Mouse (Mus musculus): Measurements from ENCODE around the gene Krt81.

Krt81 gene

GRCm38 (mm10) chr15:101463651-101464050 lies at the start of gene Krt81:
Gene Krt81 (minus strand): TSS chr15:101463751.
- DNase-seq (ENCODE audit: low spot score): no peak

DNA sequence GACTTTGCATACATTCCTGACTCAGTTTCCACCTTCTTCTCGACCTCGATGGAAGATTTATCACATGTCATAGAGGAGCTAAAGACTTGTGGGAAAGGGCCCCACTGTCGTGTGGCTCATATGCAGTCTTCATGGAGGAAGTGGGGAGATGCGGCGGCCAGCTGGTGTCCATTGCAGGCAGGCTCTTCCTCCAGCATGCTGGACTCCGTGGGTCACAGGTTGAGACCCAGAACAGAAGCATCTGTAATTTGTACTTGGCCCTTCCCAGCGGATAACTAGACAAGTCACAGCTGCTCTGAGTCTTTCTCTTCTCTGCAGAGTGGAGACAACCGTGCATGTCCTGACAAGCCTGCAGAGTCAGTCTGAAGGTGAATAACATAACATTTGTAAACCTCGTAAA lies 44.7 kb upstream of the Krt81 start:
- DNase-seq (ENCODE audit: low spot score): peak; percentile 9

- no peak for DNase-seq (ENCODE audit: low spot score)
Observed at GRCm38 (mm10) chr15:101506896-101507758, 43.6 kb upstream of the Krt81 start.

GRCm38 (mm10) chr15:101497181-101497580 lies 33.6 kb upstream of the Krt81 start:
- DNase-seq (ENCODE audit: low spot score): peak; percentile 49

DNA sequence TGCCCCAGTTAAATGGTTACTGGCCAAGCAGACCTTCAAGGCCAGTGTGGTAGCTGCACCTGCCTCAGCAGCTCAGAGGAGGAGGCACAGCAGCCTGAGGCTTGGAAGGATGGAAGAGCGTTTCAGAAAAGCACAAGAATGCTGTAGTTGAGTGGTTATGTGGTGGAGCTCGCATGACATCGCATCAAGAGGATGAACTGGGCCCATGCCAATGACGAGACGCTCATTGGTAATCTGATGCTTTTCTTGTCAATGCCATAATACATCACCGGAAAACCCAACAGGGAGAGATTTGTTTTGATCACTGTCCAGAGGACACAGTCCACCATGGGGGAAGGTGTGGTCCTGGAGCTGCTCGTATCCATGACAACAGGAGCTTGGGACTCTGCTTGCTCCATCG lies 31.7 kb upstream of the Krt81 start:
- DNase-seq (ENCODE audit: low spot score): no peak

- DNase-seq (ENCODE audit: low spot score): no peak
Observed at GRCm38 (mm10) chr15:101494203-101494602, 30.7 kb upstream of the Krt81 start.

DNA sequence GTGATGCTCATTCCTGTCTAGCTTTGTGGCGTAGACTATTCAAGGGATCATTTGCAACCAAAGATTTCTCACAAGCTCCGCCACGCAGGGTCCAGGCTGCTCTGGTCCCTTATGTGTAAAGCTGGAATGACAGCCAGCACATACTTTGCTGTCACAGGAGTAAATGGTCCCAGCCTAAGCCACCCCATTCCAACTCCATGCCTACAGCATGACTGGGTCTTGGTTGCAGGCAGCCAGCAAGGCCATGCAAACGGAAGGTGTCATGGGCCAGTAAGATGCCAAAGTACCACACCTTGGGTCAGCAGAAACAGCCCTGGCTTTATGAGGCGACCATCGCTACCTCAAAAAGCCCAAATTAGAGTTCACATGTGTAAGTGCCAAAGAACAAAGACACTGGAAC lies 30.2 kb upstream of the Krt81 start:
- no peak for DNase-seq (ENCODE audit: low spot score)

- no peak for DNase-seq (ENCODE audit: low spot score)
Observed at GRCm38 (mm10) chr15:101492718-101493117, 29.2 kb upstream of the Krt81 start.

GRCm38 (mm10) chr15:101491431-101491830 lies 27.9 kb upstream of the Krt81 start, which contains the start of gene Krt83:
Gene Krt83 (minus strand): TSS chr15:101491512.
- DNase-seq (ENCODE audit: low spot score): no peak

- DNase-seq (ENCODE audit: low spot score): no peak
Observed at GRCm38 (mm10) chr15:101485911-101486635, 22.5 kb upstream of the Krt81 start.

- no peak for DNase-seq (ENCODE audit: low spot score)
Observed at GRCm38 (mm10) chr15:101484939-101485338, 21.4 kb upstream of the Krt81 start.

DNA sequence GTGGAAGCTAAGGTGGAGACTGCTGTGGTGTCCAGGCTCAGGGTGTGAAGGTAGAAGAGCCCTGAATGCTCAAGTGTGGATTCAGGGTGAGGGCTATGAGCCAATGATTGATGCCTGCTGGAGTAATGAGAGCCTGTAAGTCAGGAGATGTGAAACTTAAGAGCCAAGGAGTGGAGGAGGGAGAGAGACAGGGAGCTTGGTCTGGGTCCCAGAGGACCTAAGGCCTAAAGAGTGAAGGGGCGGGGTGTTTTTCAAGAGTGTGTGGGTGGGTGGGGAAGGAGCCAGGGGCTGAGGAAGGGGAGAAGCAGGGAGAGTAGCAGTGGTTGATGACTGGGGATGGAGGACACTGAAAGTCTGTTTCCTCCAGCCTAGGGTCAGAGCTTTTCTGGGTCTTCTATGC lies 20.1 kb upstream of the Krt81 start:
- DNase-seq (ENCODE audit: low spot score): no peak

DNA sequence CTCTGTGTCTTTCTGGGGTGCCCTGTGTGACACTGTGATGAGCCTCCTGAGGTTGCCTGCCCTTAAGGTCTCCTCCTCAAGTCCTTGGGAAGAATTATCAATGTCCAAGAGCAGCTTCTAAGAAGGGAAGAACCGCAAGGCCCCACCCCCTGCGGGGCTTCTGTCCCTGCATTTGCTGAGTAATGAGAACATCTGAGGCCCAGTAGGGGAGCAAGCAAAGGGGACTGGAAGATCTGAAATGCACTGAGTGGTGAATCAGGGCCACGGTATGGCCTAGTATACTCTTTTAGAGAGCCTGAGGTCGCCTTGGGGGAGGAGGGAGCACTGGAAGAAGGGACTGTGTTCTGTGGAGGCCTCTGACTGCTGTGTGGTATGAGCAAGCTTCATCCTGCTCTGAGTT lies 18.5 kb upstream of the Krt81 start:
- no peak for DNase-seq (ENCODE audit: low spot score)

- DNase-seq (ENCODE audit: low spot score): no peak
Observed at GRCm38 (mm10) chr15:101479666-101480060, 16.1 kb upstream of the Krt81 start.

DNA sequence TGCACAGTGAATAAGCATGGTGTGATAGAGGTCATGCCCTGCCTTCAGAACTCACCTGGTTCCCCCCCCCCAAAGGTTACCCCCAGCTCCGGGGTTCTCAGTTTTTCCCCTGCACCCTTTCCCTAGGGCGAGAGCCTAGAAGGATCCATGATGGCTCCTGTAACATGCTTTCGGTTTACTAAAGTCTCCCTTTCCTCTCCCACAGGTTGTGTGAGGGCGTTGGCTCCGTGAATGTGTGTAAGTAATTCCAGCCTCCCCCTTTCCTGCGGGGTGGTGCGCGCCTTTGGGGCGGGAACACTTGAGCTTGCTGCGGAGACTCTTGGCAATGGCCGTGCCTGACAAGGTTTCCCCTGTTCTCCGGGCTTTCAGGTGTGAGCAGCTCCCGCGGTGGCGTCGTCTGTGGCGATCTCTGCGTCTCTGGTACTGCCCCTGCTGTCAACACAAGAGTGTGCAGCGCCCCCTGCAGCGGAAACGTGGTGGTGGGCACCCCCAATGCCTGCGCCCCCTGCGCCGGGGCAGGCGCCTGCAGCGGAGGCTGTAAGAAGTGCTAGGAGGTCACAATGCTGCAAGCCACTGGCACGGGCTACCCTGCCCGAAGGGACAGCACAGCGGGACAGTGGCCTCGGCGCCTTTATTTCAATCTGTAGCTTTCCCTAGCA lies 15.6 kb upstream of the Krt81 start:
- DNase-seq (ENCODE audit: low spot score): peak; percentile 56

DNA sequence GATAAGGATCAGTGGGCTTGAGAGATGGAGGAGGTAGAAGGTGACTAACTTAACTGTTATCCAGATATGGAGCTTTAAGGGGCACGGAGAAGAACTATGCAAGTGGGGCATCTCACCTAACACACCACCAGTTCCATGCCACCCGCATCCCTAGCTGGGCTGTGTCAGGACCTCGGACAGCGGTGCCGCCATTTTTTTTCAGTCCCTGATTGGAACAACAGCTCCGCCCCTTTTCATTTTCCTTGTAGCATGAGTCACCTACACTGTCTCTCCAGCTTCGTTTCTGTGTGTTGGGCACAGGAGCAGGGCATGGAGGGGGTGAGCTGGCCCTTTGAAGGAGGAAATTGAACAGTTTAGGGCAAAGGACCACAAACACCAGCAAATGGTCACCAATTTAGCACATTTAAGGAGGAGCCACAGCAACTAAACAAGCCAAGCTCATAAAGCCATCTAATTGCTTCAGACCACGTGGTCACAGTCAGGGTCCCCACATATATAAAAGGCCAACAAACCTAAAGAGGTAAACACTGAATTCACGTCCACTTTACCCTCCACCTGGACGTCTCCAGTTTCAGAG lies 9.5 kb upstream of the Krt81 start, which contains the start of gene Krt86:
Krt86 (plus strand) TSS at position 527 of the 577 bp plus-strand sequence.
- peak; percentile 59 for DNase-seq (ENCODE audit: low spot score)

DNA sequence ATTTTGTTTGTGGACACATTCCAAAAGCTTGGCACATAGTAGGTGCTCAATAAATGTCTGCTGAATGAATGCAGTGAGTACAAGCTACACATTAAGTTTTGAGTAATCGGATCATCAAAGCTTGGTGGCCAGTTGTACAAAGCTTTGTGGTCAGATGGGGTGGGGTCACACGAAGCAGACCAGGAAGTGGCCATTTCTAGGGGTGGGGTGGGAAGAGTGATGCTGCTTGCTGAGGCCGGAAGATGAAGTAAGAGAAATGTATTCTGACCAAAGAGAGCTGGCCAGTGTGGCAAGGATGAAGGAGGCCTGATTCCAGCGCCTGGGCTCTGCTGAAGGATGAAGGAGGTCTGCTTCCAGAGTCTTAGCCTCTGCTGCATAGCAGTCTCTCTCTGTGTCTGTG lies 5.5 kb upstream of the Krt81 start:
- DNase-seq (ENCODE audit: low spot score): no peak

GRCm38 (mm10) chr15:101459283-101459682 lies 4.3 kb downstream of the Krt81 start:
- no peak for DNase-seq (ENCODE audit: low spot score)

GRCm38 (mm10) chr15:101458361-101458930 lies 5.1 kb downstream of the Krt81 start:
- DNase-seq (ENCODE audit: low spot score): no peak

DNA sequence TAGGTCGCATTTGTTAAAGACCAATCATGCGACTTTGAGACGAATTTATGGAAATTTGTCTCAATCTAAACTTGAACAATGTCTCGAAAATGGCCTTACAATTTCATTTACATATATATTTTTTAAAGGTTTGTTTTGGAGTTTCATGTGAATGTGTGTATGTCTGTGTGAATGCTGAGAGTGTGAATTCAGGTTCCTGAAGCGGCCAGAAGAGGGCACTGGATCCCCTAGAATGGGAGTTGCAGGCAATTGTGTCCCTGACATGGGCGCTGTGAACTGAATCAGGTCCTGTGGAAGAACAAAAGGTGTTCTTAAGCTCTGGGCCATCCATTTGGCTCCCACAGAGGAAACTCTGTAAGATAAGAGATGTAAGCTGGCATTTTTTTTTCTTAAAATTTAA lies 7.7 kb downstream of the Krt81 start:
- no peak for DNase-seq (ENCODE audit: low spot score)

- DNase-seq (ENCODE audit: low spot score): no peak
Observed at GRCm38 (mm10) chr15:101455292-101455691, 8.3 kb downstream of the Krt81 start.

DNA sequence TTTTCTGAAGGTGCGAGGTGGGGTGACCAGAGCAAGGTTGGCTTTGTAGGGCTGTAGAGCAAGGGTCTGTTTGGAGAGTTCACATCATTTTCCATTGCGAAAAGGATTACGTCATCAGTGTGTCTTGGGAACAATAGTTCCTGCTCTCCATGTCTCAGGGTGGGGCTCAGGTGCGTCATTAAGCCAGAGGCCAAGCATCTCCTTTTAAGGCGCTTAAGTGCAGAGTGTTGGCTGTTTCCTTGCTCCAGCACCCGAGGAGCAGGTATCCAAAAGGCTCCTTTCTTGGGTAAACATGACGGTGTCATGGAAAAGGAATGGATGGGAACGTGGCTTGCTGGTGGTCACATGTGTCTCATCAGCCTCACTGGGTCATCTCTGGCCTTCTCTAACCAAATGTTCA lies 8.8 kb downstream of the Krt81 start:
- no peak for DNase-seq (ENCODE audit: low spot score)
